Mouse (Mus musculus): ENCODE data around the gene Stat3. TPM values are rescaled to one million over a fixed set of nuclear protein-coding genes. Genes with fewer than 3 reads are reported as not detected.

The Stat3 gene
- polyA plus RNA-seq, 1 experiment from 2014 or later: 55.1 TPM

DNA sequence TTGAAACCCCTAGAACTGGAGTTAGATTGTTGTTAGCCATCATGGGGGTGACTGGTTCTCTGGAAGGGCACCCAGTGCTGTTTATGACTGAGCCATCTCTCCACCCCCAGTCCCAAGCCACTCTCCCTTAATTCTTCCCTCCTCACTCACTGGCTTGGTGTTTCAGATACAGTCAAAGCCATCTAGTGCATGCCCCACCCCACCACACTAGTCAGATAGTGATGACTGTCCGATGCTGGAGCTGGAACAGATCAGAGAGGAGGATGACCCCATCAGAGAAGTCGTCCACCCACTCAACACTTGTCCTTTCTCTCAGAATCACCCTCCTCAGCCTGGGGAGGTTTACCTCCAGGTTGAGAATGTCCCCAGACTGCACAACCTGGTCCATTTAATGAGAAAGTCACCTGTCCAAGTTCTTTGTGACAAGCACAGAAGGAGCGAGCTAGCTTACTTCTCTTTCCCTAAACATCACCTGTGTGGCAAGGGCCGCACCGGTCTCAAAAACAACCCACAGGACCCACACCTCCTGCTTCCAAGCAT, 28.6 kb upstream of the Stat3 start:
- Histone ChIP-seq H3K27ac (replicated peaks) (peak overlapping the region; percentile 95), H3K36me3 (ENCODE audit: control insufficient read depth, insufficient read depth, low read length) (0 out of 2 replicates have a peak, but pooled peaks cover 3% of the 10 kb centered on the region), H3K27me3 (ENCODE audit: control insufficient read depth, insufficient read depth, low read length) (no peaks in the 10 kb centered on the region), H3K9ac (ENCODE audit: low read length) (peak overlapping the region; percentile 94), H3K4me2 (replicated peaks; ENCODE audit: low read depth) (peak overlapping the region; percentile 72), H3K4me1 (replicated peaks; ENCODE audit: control insufficient read depth, insufficient read depth) (peaks cover 16% of the 10 kb centered on the region), H3K4me3 (ENCODE audit: low read depth, low read length) (peak overlapping the region; percentile 83), H3K9me3 (ENCODE audit: control insufficient read depth, low read length) (no peaks in the 10 kb centered on the region)
- 52% methylated on average over 5 of the region's 5 CpGs for WGBS
- DNase-seq (ENCODE audit: low spot score) (no peak), ATAC-seq (ENCODE audit: low FRiP score, low TSS enrichment) (no peak)
- TF ChIP-seq CTCF (IDR thresholded peaks at IDR 0.05; ENCODE audit: low read depth) (no peak), EP300 (optimal IDR thresholded peaks at IDR 0.05) (no peak)

GRCm38 (mm10) chr11:100967376-100967775, 28.0 kb upstream of the Stat3 start:
- Histone ChIP-seq H3K27me3 (ENCODE audit: control insufficient read depth, insufficient read depth, low read length) (no peaks in the 10 kb centered on the region), H3K27ac (replicated peaks) (peak overlapping the region; percentile 24; the same call in 1 of the 2 replicates), H3K36me3 (ENCODE audit: control insufficient read depth, insufficient read depth, low read length) (0 out of 2 replicates have a peak, but pooled peaks cover 3% of the 10 kb centered on the region), H3K9me3 (ENCODE audit: control insufficient read depth, low read length) (no peaks in the 10 kb centered on the region), H3K4me2 (replicated peaks; ENCODE audit: low read depth) (peak overlapping the region; percentile 72), H3K4me3 (ENCODE audit: low read depth, low read length) (peak overlapping the region; percentile 83), H3K9ac (ENCODE audit: low read length) (peak overlapping the region; percentile 94), H3K4me1 (replicated peaks; ENCODE audit: control insufficient read depth, insufficient read depth) (peaks cover 18% of the 10 kb centered on the region)
- ATAC-seq (ENCODE audit: low FRiP score, low TSS enrichment): no peak
- no peak for DNase-seq (ENCODE audit: low spot score)
- TF ChIP-seq EP300 (optimal IDR thresholded peaks at IDR 0.05) (no peak), CTCF (IDR thresholded peaks at IDR 0.05; ENCODE audit: low read depth) (no peak)
- 55% methylated on average over 5 of the region's 5 CpGs for WGBS

GRCm38 (mm10) chr11:100965760-100966159, 26.4 kb upstream of the Stat3 start:
- H3K4me1 ChIP-seq (replicated peaks; ENCODE audit: control insufficient read depth, insufficient read depth): peaks cover 20% of the 10 kb centered on the region
- DNase-seq (ENCODE audit: low spot score) (no peak), ATAC-seq (ENCODE audit: low FRiP score, low TSS enrichment) (no peak)
- H3K27ac ChIP-seq (replicated peaks): peak overlapping the region; percentile 91
- H3K9me3 ChIP-seq (ENCODE audit: control insufficient read depth, low read length): no peaks in the 10 kb centered on the region
- peak overlapping the region; percentile 33; the same call in 1 of the 2 replicates for H3K4me2 ChIP-seq (replicated peaks; ENCODE audit: low read depth)
- H3K9ac ChIP-seq (ENCODE audit: low read length): peak overlapping the region; percentile 47; the same call in 1 of the 2 replicates
- H3K4me3 ChIP-seq (ENCODE audit: low read depth, low read length): 0 out of 2 replicates have a peak overlapping the region, but pooled peaks have one; percentile 0
- H3K36me3 ChIP-seq (ENCODE audit: control insufficient read depth, insufficient read depth, low read length): 0 out of 2 replicates have a peak, but pooled peaks cover 3% of the 10 kb centered on the region
- WGBS: 54% methylated on average over 6 of the region's 6 CpGs
- no peaks in the 10 kb centered on the region for H3K27me3 ChIP-seq (ENCODE audit: control insufficient read depth, insufficient read depth, low read length)
- TF ChIP-seq CTCF (IDR thresholded peaks at IDR 0.05; ENCODE audit: low read depth): no peak
- no peak for TF ChIP-seq EP300 (optimal IDR thresholded peaks at IDR 0.05)

GRCm38 (mm10) chr11:100964901-100965542, 25.7 kb upstream of the Stat3 start:
- peak overlapping the region; percentile 47 for H3K9ac ChIP-seq (ENCODE audit: low read length)
- H3K4me1 ChIP-seq (replicated peaks; ENCODE audit: control insufficient read depth, insufficient read depth): peaks cover 20% of the 10 kb centered on the region
- H3K4me2 ChIP-seq (replicated peaks; ENCODE audit: low read depth): peak overlapping the region; percentile 33; the same call in 1 of the 2 replicates
- no peaks in the 10 kb centered on the region for H3K9me3 ChIP-seq (ENCODE audit: control insufficient read depth, low read length)
- peak overlapping the region; percentile 91 for H3K27ac ChIP-seq (replicated peaks)
- 0 out of 2 replicates have a peak, but pooled peaks cover 3% of the 10 kb centered on the region for H3K36me3 ChIP-seq (ENCODE audit: control insufficient read depth, insufficient read depth, low read length)
- no peak overlapping the region for H3K4me3 ChIP-seq (ENCODE audit: low read depth, low read length)
- TF ChIP-seq CTCF (IDR thresholded peaks at IDR 0.05; ENCODE audit: low read depth) (no peak), EP300 (optimal IDR thresholded peaks at IDR 0.05) (no peak)
- no peak for DNase-seq (ENCODE audit: low spot score)
- ATAC-seq (ENCODE audit: low FRiP score, low TSS enrichment): no peak
- H3K27me3 ChIP-seq (ENCODE audit: control insufficient read depth, insufficient read depth, low read length): no peaks in the 10 kb centered on the region
- WGBS: 64% methylated on average over 6 of the region's 6 CpGs

GRCm38 (mm10) chr11:100964180-100964579, 24.8 kb upstream of the Stat3 start:
- H3K4me2 ChIP-seq (replicated peaks; ENCODE audit: low read depth): peak overlapping the region; percentile 33; the same call in 1 of the 2 replicates
- 67% methylated on average over 7 of the region's 7 CpGs for WGBS
- no peak overlapping the region for H3K4me3 ChIP-seq (ENCODE audit: low read depth, low read length)
- H3K27ac ChIP-seq (replicated peaks): peak overlapping the region; percentile 91
- peak overlapping the region; percentile 35 for H3K9ac ChIP-seq (ENCODE audit: low read length)
- TF ChIP-seq EP300 (optimal IDR thresholded peaks at IDR 0.05) (no peak), CTCF (IDR thresholded peaks at IDR 0.05; ENCODE audit: low read depth) (no peak)
- ATAC-seq (ENCODE audit: low FRiP score, low TSS enrichment): no peak
- DNase-seq (ENCODE audit: low spot score): no peak
- no peaks in the 10 kb centered on the region for H3K9me3 ChIP-seq (ENCODE audit: control insufficient read depth, low read length)
- H3K36me3 ChIP-seq (ENCODE audit: control insufficient read depth, insufficient read depth, low read length): 0 out of 2 replicates have a peak, but pooled peaks cover 3% of the 10 kb centered on the region
- peaks cover 20% of the 10 kb centered on the region for H3K4me1 ChIP-seq (replicated peaks; ENCODE audit: control insufficient read depth, insufficient read depth)
- H3K27me3 ChIP-seq (ENCODE audit: control insufficient read depth, insufficient read depth, low read length): no peaks in the 10 kb centered on the region

- Histone ChIP-seq H3K4me1 (replicated peaks; ENCODE audit: control insufficient read depth, insufficient read depth) (peaks cover 20% of the 10 kb centered on the region), H3K9me3 (ENCODE audit: control insufficient read depth, low read length) (no peaks in the 10 kb centered on the region), H3K36me3 (ENCODE audit: control insufficient read depth, insufficient read depth, low read length) (peaks cover 6% of the 10 kb centered on the region), H3K9ac (ENCODE audit: low read length) (peak overlapping the region; percentile 35; the same call in 1 of the 2 replicates), H3K27me3 (ENCODE audit: control insufficient read depth, insufficient read depth, low read length) (no peaks in the 10 kb centered on the region), H3K4me3 (ENCODE audit: low read depth, low read length) (no peak overlapping the region), H3K27ac (replicated peaks) (peak overlapping the region; percentile 91), H3K4me2 (replicated peaks; ENCODE audit: low read depth) (peak overlapping the region; percentile 33; the same call in 1 of the 2 replicates)
- TF ChIP-seq CTCF (IDR thresholded peaks at IDR 0.05; ENCODE audit: low read depth) (no peak), EP300 (optimal IDR thresholded peaks at IDR 0.05) (no peak)
- DNase-seq (ENCODE audit: low spot score) (peak; percentile 75), ATAC-seq (ENCODE audit: low FRiP score, low TSS enrichment) (peak; percentile 46; the same call in 1 of the 2 replicates)
- WGBS: 37% methylated on average over 9 of the region's 9 CpGs
Observed at GRCm38 (mm10) chr11:100963647-100964046, 24.3 kb upstream of the Stat3 start.
